Mouse (Mus musculus) spleen, postnatal 10 days (tissue): ENCODE measurements around the gene Snx32.

Experiments used
- DNase-seq, 2 experiments: peaks; one replicate each; pipeline ENCODE4 v3.0.0; 2021 to 2022; ENCODE audit warnings: low spot score in 2 of 2

Snx32 gene

GRCm38 (mm10) chr19:5510031-5511026 lies at the start of gene Snx32:
Gene Snx32, minus strand, starts transcription at chr19:5510538.
- peak; percentile 92 to 97 for DNase-seq

- no peak for DNase-seq
These were observed 49.5 kb upstream of the Snx32 start for GRCm38 (mm10) chr19:5559631-5560456.

GRCm38 (mm10) chr19:5559229-5559628 lies 48.9 kb upstream of the Snx32 start:
- no peak for DNase-seq

GRCm38 (mm10) chr19:5558770-5559169 lies 48.4 kb upstream of the Snx32 start:
- no peak for DNase-seq

GRCm38 (mm10) chr19:5558169-5558568 lies 47.8 kb upstream of the Snx32 start:
- DNase-seq, result no peak

GRCm38 (mm10) chr19:5554212-5554611 lies 43.9 kb upstream of the Snx32 start:
- DNase-seq, result no peak

GRCm38 (mm10) chr19:5553802-5554201 lies 43.5 kb upstream of the Snx32 start:
- no peak for DNase-seq

GRCm38 (mm10) chr19:5547471-5548056 lies 37.2 kb upstream of the Snx32 start:
- DNase-seq, result no peak

- no peak for DNase-seq
These were observed 33.7 kb upstream of the Snx32 start for GRCm38 (mm10) chr19:5544031-5544430.

- DNase-seq, result no peak
These were observed 33.0 kb upstream of the Snx32 start for GRCm38 (mm10) chr19:5543362-5543761.

GRCm38 (mm10) chr19:5538786-5539185 lies 28.4 kb upstream of the Snx32 start:
- no peak for DNase-seq

- no peak for DNase-seq
These were observed 22.2 kb upstream of the Snx32 start for GRCm38 (mm10) chr19:5532520-5532919.

GRCm38 (mm10) chr19:5530138-5530524 lies 19.8 kb upstream of the Snx32 start:
- no peak for DNase-seq

GRCm38 (mm10) chr19:5529325-5530137 lies 19.2 kb upstream of the Snx32 start:
- peak; percentile 95 to 97 for DNase-seq

- DNase-seq, result no peak
These were observed 14.9 kb upstream of the Snx32 start for GRCm38 (mm10) chr19:5525204-5525603.

- DNase-seq, result no peak
These were observed 8.4 kb upstream of the Snx32 start for GRCm38 (mm10) chr19:5518721-5519120.

- DNase-seq, result no peak
These were observed 6.7 kb upstream of the Snx32 start for GRCm38 (mm10) chr19:5516906-5517505.

GRCm38 (mm10) chr19:5515840-5516777 lies 5.8 kb upstream of the Snx32 start:
- peak in 1 of 2 experiments; percentile 39 for DNase-seq

- no peak for DNase-seq
These were observed 2.6 kb upstream of the Snx32 start for GRCm38 (mm10) chr19:5513005-5513349.
